Mouse (Mus musculus) frontal cortex, postnatal 10 days (tissue): ENCODE results near the gene Napepld.
A peak's percentile ranks its signal among the peaks of the same experiment; 100 is the strongest.
"Not testable (repeated sequence)": the region's sequence is repeated elsewhere in the genome, so short reads cannot be mapped to it uniquely, and the experiment has no call there.

Source experiments
- DNase-seq, 2 experiments: peaks; one replicate each; pipeline ENCODE4 v3.0.0; 2022; ENCODE audit warnings: low spot score in 2 of 2, mixed read lengths in 1 of 2

Napepld gene

DNA sequence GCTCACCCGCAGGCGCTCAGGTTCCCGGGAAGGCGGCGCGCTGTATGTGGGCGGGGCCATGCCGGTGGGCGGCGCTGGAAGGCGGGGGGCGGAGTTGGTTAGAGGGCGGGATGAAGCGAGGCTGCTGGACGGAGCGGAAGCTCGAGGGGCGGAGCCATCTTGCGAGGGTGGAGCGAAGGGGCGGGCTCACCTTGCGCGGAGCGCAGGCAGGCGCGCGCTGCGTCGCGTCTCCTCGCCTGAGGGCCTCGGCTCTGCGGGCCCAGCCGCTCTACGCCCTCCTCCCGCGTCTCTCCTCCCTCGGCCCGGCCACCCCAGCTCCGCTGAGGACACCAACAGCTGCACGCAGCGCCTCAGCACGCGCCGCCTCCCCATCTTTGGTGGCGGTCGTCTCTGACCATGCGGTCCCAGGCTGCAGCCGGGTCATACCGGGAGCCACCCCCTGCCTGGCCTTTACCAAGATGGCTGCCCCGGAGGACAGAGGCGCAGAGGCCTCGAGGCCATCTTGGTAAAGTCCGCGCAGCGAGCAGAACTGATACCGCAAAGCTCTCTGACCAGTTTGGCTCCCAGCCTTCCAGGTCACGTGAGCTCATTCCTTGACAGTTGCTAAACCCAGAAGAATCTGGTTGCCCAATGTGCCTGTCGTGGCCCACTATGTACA lies at the start of gene Napepld:
Gene Napepld (minus strand): TSS at position 46 of the 658 bp plus-strand sequence.
- peak; percentile 95 to 98 for DNase-seq

DNA sequence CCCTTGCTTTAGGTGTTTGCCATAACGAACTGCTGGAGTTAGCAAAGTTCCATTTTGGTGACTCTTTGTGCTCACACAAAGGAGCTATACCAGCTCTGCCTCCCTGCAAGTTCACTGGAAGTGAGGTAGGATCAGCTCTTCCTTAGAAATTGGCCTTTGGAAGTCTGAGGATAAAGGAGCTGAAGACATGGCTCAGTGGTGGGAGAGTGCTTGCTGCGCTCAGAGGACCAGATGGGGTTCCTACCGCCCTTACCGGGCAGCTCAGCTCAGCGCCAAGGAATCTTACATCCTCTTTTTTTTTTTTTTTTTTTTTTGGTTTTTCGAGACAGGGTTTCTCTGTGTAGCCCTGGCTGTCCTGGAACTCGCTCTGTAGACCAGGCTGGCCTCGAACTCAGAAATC lies 44.8 kb upstream of the Napepld start:
- no peak for DNase-seq

DNA sequence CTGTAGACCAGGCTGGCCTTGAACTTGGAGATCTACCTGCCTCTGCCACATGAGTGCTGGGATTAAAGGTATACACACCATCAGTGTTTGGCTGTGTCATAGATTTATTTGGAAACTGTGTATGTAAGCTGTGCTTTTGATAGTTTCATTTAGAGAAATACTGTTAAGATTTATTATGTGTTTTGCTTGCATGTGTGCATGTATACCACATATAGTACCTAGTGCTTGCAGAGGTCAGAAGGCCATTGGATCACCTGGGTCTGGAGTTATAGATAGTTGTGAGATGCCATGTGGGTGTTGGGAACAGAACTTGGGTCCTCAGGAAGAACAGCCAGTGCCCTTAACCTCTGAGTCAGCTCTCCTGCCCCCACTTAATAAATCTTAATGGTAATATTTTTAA lies 43.5 kb upstream of the Napepld start:
- no peak for DNase-seq

DNA sequence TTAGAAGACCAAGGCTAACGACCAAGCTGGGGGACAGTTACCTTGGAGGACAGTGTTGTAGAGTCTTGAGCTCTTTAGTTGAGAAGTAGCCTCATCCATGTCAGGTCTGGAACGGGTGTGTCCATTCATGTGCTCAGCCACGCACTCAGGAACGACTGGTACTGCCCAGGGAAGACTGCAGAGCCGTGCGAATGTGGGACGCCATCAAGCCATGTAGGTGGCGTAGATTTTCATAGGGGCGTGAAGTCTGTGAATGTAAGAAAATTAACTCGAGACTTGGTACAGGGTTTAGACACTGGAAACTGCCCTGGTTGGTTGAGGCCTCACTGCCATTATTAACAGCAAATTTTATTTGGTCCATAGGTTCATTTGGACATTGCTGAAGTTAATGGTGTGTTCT lies 42.4 kb upstream of the Napepld start:
- DNase-seq, result no peak

DNA sequence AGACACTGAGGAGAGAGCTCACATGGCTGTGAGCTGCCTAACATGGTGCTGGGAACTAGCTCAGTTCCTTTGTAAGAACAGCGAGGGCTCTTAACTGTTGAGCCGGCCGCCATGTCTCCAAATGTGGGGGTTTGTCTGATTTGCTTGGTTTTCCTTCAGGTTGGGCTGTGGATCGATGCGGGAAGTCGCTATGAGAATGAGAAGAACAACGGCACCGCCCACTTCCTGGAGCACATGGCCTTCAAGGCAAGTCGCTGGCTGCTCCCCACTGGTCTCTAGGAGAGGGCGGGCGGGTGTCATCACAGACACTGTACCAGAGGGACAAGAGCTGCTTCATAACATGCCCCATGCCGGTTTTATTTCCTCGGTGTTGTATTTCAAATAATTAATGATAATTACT lies 38.7 kb upstream of the Napepld start:
- DNase-seq, result no peak

DNA sequence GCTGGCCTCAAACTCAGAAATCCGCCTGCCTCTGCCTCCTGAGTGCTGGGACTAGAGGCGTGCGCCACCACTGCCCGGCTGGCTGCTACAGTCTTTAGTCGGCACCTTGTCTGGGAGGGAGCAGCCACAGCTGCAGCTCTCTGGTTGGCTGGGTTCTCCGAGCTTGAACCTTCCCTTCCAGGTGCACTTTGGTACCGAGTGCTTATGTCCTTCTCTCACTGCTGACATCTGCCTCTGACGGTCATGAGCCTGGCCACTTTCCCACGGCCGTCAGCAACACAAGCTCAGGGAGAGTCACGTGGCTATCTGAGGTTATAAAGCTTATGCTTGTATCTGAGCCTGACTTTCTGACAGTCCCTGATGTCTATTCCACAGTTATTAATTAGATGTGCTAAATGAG lies 37.9 kb upstream of the Napepld start:
- no peak for DNase-seq

DNA sequence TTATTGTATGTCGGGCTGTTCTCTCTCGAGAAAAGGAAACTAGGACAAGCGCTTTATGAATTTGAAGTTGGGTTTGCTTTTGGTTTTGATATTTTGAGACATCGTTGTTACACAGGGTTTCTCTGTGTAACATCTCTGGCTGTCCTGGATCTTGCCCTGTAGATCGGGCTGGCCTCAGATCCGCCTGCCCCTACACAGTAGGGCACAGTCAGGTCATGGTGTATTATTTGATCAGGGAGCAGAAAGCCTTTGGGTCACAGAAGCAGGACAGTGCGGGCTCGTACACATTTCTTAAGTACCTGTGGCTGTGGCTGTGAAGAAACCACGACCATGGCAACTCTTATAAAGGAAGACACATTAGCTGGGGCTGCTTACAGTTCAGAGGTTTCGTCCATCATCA lies 36.4 kb upstream of the Napepld start:
- DNase-seq, result no peak

DNA sequence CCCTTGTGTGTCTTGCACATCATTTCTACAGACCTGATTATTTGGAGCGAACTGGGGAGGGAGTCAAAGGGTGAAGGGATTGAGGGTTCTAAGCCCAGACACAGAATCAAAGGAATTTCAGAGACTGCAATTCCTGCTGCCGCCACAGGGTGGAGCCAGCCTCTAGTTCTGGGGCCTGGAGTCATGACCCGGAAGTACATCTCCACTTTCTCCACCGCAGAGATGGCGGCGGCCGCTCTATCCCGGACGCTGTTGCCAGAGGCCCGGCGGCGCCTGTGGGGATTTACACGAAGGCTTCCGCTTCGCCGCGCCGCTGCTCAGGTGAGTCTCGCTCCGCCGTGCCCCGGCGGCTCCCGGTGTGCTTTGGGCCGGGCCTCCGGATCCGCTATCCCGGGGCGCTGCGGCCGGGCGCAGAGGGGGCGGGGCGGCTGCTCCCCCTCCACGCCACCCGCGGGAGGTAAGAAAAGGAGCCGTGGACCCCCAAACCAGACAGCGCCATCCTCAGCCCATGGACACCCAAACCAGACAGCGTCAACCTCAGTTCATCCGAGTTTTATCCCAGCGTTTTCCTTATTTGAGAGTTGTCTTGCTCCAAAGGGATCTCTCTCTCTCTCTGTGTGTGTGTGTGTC lies 35.9 kb upstream of the Napepld start, which contains the start of gene Pmpcb:
Gene Pmpcb (plus strand): TSS at position 186 of the 630 bp plus-strand sequence.
- peak; percentile 79 to 87 for DNase-seq

DNA sequence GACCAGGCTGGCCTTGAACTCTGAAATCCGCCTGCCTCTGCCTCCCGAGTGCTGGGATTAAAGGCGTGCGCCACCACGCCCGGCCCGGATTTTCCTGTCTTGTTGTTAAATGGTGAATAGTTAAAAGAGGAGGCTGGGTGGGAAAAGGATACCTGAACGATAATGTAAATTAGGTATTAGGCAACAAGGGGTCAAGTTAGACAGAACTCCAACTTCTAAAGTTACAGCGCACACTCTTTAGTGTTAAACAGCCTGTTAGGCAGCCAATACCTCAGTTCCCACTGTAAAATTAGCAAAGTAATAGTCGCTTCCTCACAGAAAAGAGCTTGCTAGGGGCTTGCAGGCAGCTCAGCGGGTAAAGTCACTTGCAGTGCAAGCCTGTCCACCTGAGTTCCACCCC lies 34.9 kb upstream of the Napepld start:
- no peak for DNase-seq

DNA sequence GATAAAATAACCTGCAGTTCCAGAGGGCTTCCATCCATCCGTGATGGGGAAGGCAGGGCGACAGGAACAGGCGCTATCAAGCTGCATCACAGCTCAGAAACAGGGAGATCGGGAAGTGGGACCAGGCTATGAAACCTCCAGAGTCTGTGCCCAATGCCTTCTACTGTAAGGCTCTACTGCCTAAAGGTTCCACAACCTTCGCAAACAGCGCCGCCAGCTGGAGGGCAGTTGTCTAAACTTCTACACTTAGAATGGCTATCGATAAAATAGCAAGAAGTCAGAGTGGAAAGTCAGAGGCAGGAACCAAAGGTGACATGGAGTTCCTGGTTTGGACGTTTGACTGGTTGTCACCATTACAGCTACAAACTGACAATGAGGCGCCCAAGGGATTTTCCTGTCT lies 34.4 kb upstream of the Napepld start:
- peak in 1 of 2 experiments; percentile 58 for DNase-seq

DNA sequence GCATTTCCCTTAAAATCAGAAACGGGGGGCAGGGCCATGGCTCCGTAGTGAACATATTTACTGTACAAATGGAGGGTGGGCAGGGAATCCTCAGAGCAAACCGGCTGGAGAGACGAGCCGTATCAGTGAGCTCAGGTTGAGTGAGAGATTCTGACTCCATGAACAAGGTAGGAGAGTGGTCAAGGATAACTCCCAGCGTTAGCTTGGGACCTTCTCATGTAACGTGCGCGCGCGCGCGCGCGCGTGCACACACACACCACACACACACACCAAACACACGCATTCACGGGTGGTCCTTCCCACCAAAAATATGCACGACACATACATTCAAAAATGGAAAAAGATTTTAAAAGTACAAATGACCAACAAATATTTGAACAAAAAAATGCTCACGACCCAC lies 33.9 kb upstream of the Napepld start:
- no peak for DNase-seq

DNA sequence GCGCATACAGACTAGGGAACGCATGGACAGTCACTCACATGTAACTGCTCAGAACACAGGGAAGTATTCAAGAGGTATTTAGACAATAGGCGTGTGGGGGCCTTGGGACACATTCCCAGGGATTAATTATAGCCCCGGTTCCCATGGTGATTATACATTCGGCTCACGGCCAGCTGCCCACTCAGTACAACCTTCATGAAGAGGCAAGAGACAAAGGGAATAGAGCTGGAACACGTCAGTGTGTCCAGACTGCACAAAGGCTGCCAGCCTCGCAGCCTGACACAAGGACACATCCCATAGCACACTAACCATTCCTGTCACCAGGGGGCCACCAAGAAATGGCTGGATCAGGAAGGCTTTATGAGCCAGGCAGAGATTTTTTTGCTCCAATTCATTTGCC lies 31.7 kb upstream of the Napepld start:
- DNase-seq, result peak; percentile 64 to 76

DNA sequence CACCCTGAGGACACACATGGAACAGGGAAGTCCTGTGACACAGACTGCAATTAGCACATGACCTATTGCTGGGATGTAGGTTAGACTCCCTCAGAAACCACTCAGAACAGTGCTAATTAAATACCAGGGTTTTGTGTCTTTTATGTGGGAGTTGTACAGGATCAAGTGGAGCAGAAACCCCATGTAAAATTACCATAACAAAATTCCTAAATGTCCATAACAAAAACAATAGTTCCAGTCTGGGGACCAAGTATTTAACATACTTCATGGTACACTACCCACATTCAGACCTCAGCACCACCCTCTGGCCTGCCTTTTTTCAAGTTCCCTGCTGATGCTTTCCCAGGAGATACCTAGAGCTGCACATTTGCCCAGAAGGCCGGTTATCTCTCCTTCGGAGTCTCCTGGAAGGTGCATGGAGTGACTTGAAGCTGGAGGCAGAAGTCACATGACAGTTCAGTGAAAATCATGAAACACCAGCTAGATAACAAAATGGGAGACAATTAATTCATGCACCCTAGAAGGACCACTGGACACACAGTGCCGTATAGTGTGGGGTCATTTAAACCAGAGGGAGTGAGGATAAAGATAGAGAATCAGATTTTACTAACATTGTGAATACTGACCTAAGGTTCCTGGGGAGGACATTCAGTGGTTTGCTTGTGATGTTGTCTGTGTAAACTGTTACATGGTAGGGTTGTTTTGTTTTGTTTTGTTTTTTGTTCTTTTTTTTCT lies 31.1 kb upstream of the Napepld start:
- no peak for DNase-seq

DNA sequence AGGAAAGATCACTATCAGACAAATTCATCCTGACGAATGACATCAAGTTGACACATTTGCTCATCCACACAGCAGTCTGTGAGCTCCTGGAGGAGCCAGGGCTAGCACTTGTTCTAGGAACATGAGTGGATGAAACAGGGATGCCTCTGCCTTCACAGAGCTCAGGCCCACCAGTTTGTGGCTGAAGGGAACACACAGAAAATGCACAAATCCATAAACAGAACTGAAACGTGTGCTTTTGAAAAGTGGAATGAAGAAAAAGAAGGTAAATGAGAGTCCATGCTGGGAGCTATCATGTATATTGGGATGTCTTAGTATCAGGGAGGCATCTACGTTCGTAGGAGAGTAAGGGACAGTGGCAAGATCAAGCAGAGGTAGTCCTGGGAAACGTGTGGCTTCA lies 27.9 kb upstream of the Napepld start:
- DNase-seq, result no peak

DNA sequence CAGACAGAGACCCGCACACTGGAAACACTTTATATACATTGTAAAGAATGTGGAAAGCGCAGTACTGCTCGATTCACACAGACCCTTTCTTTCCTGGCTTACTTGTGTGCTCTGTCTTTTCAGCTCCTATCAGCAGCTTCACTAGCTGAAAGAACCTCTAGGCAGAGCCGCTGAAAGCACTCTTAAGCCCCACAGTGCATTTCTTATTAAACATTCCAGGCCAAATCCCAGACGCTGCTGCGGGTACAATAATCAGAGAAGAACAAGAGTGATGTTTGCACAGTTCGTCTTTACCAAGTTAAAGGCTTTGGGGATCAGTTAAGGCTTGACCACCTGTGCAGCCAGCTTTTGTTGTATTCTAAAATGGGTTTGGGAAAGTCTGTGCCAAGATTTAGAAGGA lies 23.7 kb upstream of the Napepld start:
- DNase-seq, result no peak

DNA sequence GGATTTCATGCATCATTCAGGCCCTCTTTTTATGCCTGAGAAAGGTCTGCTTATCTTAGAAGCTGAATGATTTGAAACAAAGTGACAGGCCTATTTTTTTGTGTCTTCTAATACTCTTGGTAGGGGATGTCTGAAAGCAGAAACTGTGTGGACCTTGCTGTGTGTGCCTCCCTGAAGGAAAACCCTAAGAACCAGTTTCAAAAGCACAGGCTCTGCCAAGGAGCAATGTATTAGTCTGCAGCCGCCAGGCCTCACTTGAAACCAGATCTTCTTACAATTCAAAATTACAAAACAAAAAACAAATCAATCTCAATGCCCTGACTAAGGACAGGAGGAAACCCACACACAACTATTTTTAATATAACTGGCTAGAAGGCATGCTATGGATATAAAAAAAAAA lies 23.2 kb upstream of the Napepld start:
- no peak for DNase-seq

DNA sequence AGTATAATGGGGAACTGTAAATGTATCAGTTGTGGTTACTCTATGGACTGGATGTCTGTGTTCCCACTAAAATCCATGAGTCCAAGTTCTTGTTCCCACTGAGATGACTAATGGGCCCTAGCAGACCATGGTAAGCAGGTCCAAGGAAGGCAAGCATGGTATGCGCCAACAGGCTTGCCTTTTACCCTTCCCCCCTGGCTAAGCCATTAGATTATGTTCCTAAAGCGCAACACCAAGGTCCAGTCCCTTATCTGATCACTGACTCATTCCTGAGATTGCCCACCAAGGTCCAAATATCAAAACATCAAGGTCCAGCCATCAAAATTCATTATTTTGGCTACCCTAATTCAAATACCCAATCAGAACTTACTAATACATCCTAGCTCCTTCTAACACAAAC lies 18.0 kb upstream of the Napepld start:
- DNase-seq, result no peak

DNA sequence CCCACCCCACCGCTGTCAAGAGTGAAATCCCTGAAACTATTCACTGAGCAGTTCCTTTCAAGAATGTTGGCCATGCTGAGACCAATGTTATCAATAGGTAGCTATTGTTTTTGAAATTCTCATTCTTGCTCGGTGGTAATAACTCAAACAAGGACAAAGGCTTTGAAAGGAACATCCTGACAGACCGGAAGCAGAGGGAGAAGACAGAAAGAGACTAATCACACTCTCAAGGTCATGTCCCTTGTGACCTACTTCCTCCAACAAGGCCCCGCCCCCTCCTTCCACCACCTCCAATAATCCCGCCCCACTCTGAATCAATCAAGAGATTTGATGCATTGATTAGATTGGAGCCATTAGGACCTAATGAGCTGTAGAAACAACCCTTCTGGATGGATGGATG lies 17.4 kb upstream of the Napepld start:
- DNase-seq, result no peak

DNA sequence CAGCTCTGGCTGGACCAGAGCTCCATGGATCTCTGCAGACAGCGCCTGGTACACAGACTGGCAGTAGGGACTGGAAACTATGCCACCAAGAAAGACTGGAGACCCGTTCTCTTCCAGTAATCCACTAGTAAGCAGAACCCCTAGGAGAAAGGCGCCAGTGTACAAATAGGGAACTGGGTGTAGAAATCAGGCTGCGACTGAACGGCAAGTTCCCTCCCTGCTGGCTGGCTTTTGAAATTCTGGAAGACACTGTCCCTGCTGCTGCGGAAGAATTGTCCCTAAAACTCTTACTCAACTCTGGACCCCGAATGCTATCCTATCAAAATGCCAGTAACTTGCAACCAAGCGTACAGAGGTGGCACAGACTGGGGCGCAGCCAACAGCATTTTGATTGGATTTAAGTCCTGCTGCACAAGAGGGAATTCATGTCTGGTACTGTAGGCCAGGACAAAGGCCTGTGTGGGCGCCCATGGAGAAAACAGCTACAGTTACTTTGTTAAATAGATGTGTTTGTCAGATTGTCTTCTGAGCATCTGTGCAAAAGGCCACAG lies 16.0 kb upstream of the Napepld start:
- no peak for DNase-seq

DNA sequence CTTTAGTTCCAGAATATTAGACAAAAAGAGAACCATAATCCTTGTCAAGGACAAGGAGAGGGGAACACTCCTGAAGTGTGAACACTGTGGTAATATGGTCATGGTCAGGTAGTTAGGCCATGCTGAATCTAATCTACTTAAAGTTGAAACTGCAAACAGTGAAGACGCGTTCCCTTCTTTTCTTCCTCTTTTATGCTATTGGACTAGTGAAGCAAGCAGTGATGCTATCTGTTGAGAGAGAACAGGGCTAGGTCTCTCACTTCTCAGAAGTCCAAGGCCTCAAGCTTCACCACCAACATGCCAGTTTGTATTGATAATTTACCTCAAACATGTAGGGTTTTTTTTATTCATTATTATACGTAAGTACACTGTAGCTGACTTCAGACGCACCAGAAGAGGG lies 13.3 kb upstream of the Napepld start:
- no peak for DNase-seq

DNA sequence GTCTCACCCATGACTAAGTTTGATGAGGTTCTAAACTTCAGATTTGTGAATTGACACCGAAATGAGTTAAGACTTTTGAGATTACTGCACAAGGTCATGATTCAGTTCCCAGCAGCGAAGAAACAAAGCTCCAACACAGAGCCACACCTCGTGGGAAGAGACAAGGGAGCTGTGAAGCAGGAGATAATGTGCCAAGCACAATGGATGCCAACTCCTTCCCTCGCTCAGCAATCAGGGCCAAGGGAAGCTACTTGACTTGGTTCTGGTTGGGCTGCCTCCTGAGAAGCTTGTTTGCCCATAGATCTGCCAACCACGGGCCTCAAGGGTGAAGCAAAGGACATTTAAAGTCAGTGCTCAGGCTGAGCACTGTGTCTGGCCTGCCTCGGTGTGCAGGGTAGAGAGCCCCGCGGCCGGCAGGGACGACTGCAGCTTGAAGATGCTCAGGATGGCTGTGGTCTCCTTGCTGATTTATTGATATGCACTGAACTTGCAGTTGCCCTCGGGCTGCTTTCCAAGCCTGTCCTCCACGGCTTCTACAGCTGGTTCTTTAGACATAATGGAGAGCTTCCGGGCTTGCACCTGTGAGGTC lies 11.0 kb upstream of the Napepld start:
- DNase-seq, result no peak

DNA sequence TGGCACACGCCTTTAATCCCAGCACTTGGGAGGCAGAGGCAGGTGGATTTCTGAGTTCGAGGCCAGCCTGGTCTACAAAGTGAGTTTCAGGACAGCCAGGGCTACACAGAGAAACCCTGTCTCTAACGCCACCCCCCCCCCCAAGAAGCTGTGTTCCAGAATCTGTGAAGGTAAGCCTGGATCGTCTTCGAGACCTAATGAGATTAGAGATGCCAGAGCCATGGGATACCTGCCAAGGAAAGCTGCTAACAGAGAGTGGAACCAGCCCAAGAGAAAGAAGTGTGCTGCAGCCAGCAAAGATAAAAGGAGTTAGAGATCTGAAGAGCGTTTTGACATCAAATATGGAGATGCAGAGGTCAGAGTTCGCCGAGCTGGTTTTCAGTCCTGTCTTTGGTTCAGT lies 6.8 kb upstream of the Napepld start:
- not testable (repeated sequence) for DNase-seq
